Mouse (Mus musculus) CH12F3 (cell line): ENCODE measurements at regions not wholly inside any gene's neighbourhood (a gene's known extent, or its start where the extent isn't known, plus 50 kb on each side); places are given as distances from the start of the nearest gene placed in this dataset.

ENCODE experiments used
- in situ Hi-C: fragments of 300-500 bp; cut with MboI; formaldehyde crosslinking; loops from 2 replicates; pipeline ENCODE4 v1.14.3; 2020; ENCODE audit warnings: low sequenced_read_pairs

GRCm38 (mm10) chr11:19350331-19351242 is 331.8 kb upstream of the Meis1 start:
- in situ Hi-C loops = no loop called here

GRCm38 (mm10) chr11:19351243-19351787 is 332.5 kb upstream of the Meis1 start:
- in situ Hi-C loops = no loop called here

- in situ Hi-C loops = no loop called here
Observed at GRCm38 (mm10) chr11:19353706-19354105, 334.9 kb upstream of the Meis1 start.

- in situ Hi-C loops = no loop called here
Observed at GRCm38 (mm10) chr11:19355179-19355578, 336.4 kb upstream of the Meis1 start.

- in situ Hi-C loops = no loop called here
Observed at GRCm38 (mm10) chr11:19356151-19356550, 337.4 kb upstream of the Meis1 start.

- in situ Hi-C loops = no loop called here
Observed at GRCm38 (mm10) chr11:19369152-19369551, 350.4 kb upstream of the Meis1 start.

- in situ Hi-C loops = no loop called here
Observed at GRCm38 (mm10) chr11:19373476-19373875, 354.7 kb upstream of the Meis1 start.

GRCm38 (mm10) chr11:19380935-19381334 is 362.1 kb upstream of the Meis1 start:
- in situ Hi-C loops = no loop called here

GRCm38 (mm10) chr11:19389136-19389535 is 370.4 kb upstream of the Meis1 start:
- in situ Hi-C loops = no loop called here

GRCm38 (mm10) chr11:19392190-19392589 is 373.4 kb upstream of the Meis1 start:
- in situ Hi-C loops = no loop called here

GRCm38 (mm10) chr11:19394372-19394771 is 375.6 kb upstream of the Meis1 start:
- in situ Hi-C loops = no loop called here

- in situ Hi-C loops = no loop called here
Observed at GRCm38 (mm10) chr11:19400396-19400795, 381.6 kb upstream of the Meis1 start.

GRCm38 (mm10) chr11:19420143-19420542 is 401.4 kb upstream of the Meis1 start:
- in situ Hi-C loops = no loop called here

GRCm38 (mm10) chr11:19423268-19423667 is 404.5 kb upstream of the Meis1 start:
- in situ Hi-C loops = no loop called here

GRCm38 (mm10) chr11:19423841-19424815 is 405.3 kb upstream of the Meis1 start:
- in situ Hi-C loops = no loop called here

GRCm38 (mm10) chr11:19427559-19427958 is 408.8 kb upstream of the Meis1 start:
- in situ Hi-C loops = no loop called here

- in situ Hi-C loops = no loop called here
Observed at GRCm38 (mm10) chr11:19433680-19434619, 415.2 kb upstream of the Meis1 start.

GRCm38 (mm10) chr11:19438385-19438784 is 419.6 kb upstream of the Meis1 start:
- in situ Hi-C loops = no loop called here

- in situ Hi-C loops = no loop called here
Observed at GRCm38 (mm10) chr11:19441936-19442335, 423.2 kb upstream of the Meis1 start.
